Mouse (Mus musculus) CH12.LX (cell line): Measurements from ENCODE around the gene Sf3a2. TPM values are rescaled to one million over a fixed set of nuclear protein-coding genes. Genes with fewer than 3 reads are reported as not detected.

Source experiments
- DNase-seq: peaks from one replicate; pipeline ENCODE4 v3.0.0-alpha.2; 2013; ENCODE audit errors: extremely low read depth
- H3K27ac ChIP-seq: 2 replicates; pipeline ENCODE4 v1.5.1; 2012; ENCODE audit warnings: low read depth, mild to moderate bottlenecking, control low read depth, moderate library complexity; ENCODE audit not compliant: insufficient read depth
- H3K27me3 ChIP-seq: replicated peaks from 2 replicates; pipeline ENCODE3; 2012; ENCODE audit warnings: inconsistent platforms
- H3K36me3 ChIP-seq, 2 experiments: replicated peaks in 1 of 2; 2 replicates each; pipeline versions ENCODE3 to v1.6.1; 2012; ENCODE audit warnings: inconsistent platforms in 1 of 2, low read length in 1 of 2, mild to moderate bottlenecking in 1 of 2, mixed read lengths in 1 of 2, moderate library complexity in 1 of 2; ENCODE audit not compliant: control insufficient read depth in 1 of 2, insufficient read depth in 1 of 2
- H3K4me1 ChIP-seq, 2 experiments: 2 replicates each; pipeline ENCODE4 v1.6.1; 2012; ENCODE audit warnings: inconsistent platforms in 1 of 2, moderate library complexity in 1 of 2; ENCODE audit not compliant: insufficient read depth in 2 of 2, control insufficient read depth in 1 of 2
- H3K4me2 ChIP-seq: 2 replicates; pipeline ENCODE4 v1.6.1; 2012; ENCODE audit warnings: low read depth, mild to moderate bottlenecking, control low read depth; ENCODE audit not compliant: poor library complexity, insufficient read depth, severe bottlenecking
- H3K4me3 ChIP-seq, 3 experiments: fragments of 150-350 bp in 1 of 3; sonication (generic) in 1 of 3; replicated peaks in 1 of 3; 2 replicates each; pipeline versions ENCODE3 to v1.5.1; 2011 to 2012; ENCODE audit warnings: low read depth in 2 of 3, low read length in 2 of 3, mild to moderate bottlenecking in 2 of 3, moderate library complexity in 2 of 3, control low read depth in 1 of 3, improper control_type of control experiment in 1 of 3, inconsistent platforms in 1 of 3, mixed read lengths in 1 of 3; ENCODE audit not compliant: poor library complexity in 1 of 3
- H3K79me2 ChIP-seq: replicated peaks from 2 replicates; pipeline ENCODE4 v1.6.1; 2012; ENCODE audit warnings: mild to moderate bottlenecking, moderate library complexity; ENCODE audit not compliant: control insufficient read depth, poor library complexity, insufficient read depth, severe bottlenecking; ENCODE audit errors: extremely low read depth
- H3K9ac ChIP-seq: 2 replicates; pipeline ENCODE4 v1.6.1; 2012; ENCODE audit warnings: low read depth, mild to moderate bottlenecking, control low read depth, moderate library complexity; ENCODE audit not compliant: insufficient read depth
- H3K9me3 ChIP-seq: replicated peaks from 2 replicates; pipeline ENCODE3; 2012; ENCODE audit warnings: low read length, inconsistent platforms, mixed read lengths
- CHD1 ChIP-seq: IDR thresholded peaks from 2 replicates; pipeline ENCODE4 v1.6.1; 2012; ENCODE audit warnings: low read depth, low read length, improper control_type of control experiment, inconsistent platforms
- CHD2 ChIP-seq: IDR thresholded peaks from 2 replicates; pipeline ENCODE4 v1.6.1; 2011; ENCODE audit warnings: low read length, improper control_type of control experiment
- CTCF ChIP-seq, 2 experiments: IDR thresholded peaks in 1 of 2; conservative IDR thresholded peaks in 1 of 2; 2 replicates each; pipeline ENCODE4 v1.5.1; 2011 to 2012; ENCODE audit warnings: low read depth in 2 of 2, low read length in 2 of 2, improper control_type of control experiment in 1 of 2, inconsistent platforms in 1 of 2, mild to moderate bottlenecking in 1 of 2, moderate library complexity in 1 of 2
- E2F4 ChIP-seq: IDR thresholded peaks from 2 replicates; pipeline ENCODE4 v1.6.1; 2011; ENCODE audit warnings: low read depth, low read length, improper control_type of control experiment; ENCODE audit not compliant: insufficient replicate concordance
- ELF1 ChIP-seq: IDR thresholded peaks from 2 replicates; pipeline ENCODE4 v1.6.1; 2014; ENCODE audit warnings: low read depth, mild to moderate bottlenecking, inconsistent platforms, low read length, improper control_type of control experiment
- ETS1 ChIP-seq: conservative IDR thresholded peaks from 2 replicates; pipeline ENCODE4 v1.6.1; 2012; ENCODE audit warnings: low read depth, mild to moderate bottlenecking, inconsistent platforms, low read length, improper control_type of control experiment, moderate library complexity
- GABPA ChIP-seq: IDR thresholded peaks from 2 replicates; pipeline ENCODE4 v1.6.1; 2012; ENCODE audit warnings: low read depth, low read length, improper control_type of control experiment, inconsistent platforms; ENCODE audit not compliant: insufficient replicate concordance
- MAFK ChIP-seq: IDR thresholded peaks from 2 replicates; pipeline ENCODE4 v1.6.1; 2011; ENCODE audit warnings: low read length, improper control_type of control experiment; ENCODE audit not compliant: insufficient replicate concordance
- MEF2A ChIP-seq: IDR thresholded peaks from 2 replicates; pipeline ENCODE4 v1.6.1; 2014; ENCODE audit warnings: low read depth, mild to moderate bottlenecking, inconsistent platforms, low read length, improper control_type of control experiment, borderline replicate concordance
- MXI1 ChIP-seq: IDR thresholded peaks from 2 replicates; pipeline ENCODE4 v1.6.1; 2011; ENCODE audit warnings: mild to moderate bottlenecking, low read depth, low read length, improper control_type of control experiment
- NELFE ChIP-seq: IDR thresholded peaks from 2 replicates; pipeline ENCODE4 v1.6.1; 2011; ENCODE audit warnings: low read depth, low read length, improper control_type of control experiment
- NRF1 ChIP-seq: IDR thresholded peaks from 2 replicates; pipeline ENCODE4 v1.6.1; 2014; ENCODE audit warnings: low read depth, mild to moderate bottlenecking, inconsistent platforms, low read length, improper control_type of control experiment, moderate library complexity
- POLR2A ChIP-seq: IDR thresholded peaks from 2 replicates; pipeline ENCODE4 v1.6.1; 2011; ENCODE audit warnings: low read depth, mild to moderate bottlenecking, improper control_type of control experiment, low read length
- RAD21 ChIP-seq: IDR thresholded peaks from 2 replicates; pipeline ENCODE4 v1.6.1; 2011; ENCODE audit warnings: low read depth, mild to moderate bottlenecking, low read length, improper control_type of control experiment, moderate library complexity
- RCOR1 ChIP-seq: conservative IDR thresholded peaks from 2 replicates; pipeline ENCODE4 v1.6.1; 2012; ENCODE audit warnings: low read depth, mild to moderate bottlenecking, inconsistent platforms, low read length, improper control_type of control experiment
- SMC3 ChIP-seq: IDR thresholded peaks from 2 replicates; pipeline ENCODE4 v1.6.1; 2011; ENCODE audit warnings: low read depth, low read length, improper control_type of control experiment
- TCF12 ChIP-seq: IDR thresholded peaks from 2 replicates; pipeline ENCODE4 v1.6.1; 2014; ENCODE audit warnings: low read depth, mild to moderate bottlenecking, inconsistent platforms, low read length, improper control_type of control experiment
- USF1 ChIP-seq: IDR thresholded peaks from 2 replicates; pipeline ENCODE4 v1.6.1; 2014; ENCODE audit warnings: low read depth, mild to moderate bottlenecking, inconsistent platforms, low read length, improper control_type of control experiment
- ZKSCAN1 ChIP-seq: IDR thresholded peaks from 2 replicates; pipeline ENCODE4 v1.6.1; 2012; ENCODE audit warnings: low read depth, inconsistent platforms, low read length, improper control_type of control experiment, borderline replicate concordance
- dilution Hi-C: fragments of 300-500 bp; cut with MboI; formaldehyde crosslinking; loops from 2 replicates; pipeline ENCODE4 v1.14.3; 2020; ENCODE audit warnings: low sequenced_read_pairs; ENCODE audit not compliant: extremely low pct_unique_long_range_greater_than_20kb, extremely low pct_ligation_motif_present
- in situ Hi-C: fragments of 300-500 bp; cut with MboI; formaldehyde crosslinking; loops from 3 replicates; pipeline ENCODE4 v1.14.3; 2019; ENCODE audit warnings: low sequenced_read_pairs, low pct_ligation_motif_present, low pct_unique_long_range_greater_than_20kb, mixed read lengths
- polyA plus RNA-seq: library from polyadenylated mRNA; unstranded; fragments of >175 nt; gene quantifications from 2 replicates; pipeline ENCODE4 v1.2.1, GENCODE M21; 2012; ENCODE audit warnings: low read depth; ENCODE audit not compliant: insufficient read length
- total RNA-seq, 2 experiments: library from RNA; depleted of rRNA; stranded (reverse); fragments of 300-350 nt in 1 of 2; fragments of >200 nt in 1 of 2; gene quantifications; 2 replicates each; pipeline ENCODE4 v1.2.3; 2012 to 2014

Sf3a2 gene
- total and polyA plus RNA-seq, 3 experiments = 12.4 to 153 (median 29.0) TPM

- Histone ChIP-seq H3K4me1 (peaks cover 28 to 63% of the 10 kb centered on the region in 2 experiments), H3K9me3 (no peaks in the 10 kb centered on the region), H3K36me3 (peaks cover 0 to 26% of the 10 kb centered on the region in 2 experiments), H3K27ac (no peak overlapping the region), H3K4me2 (peak overlapping the region; percentile 52), H3K4me3 (peak overlapping the region; percentile 93 to 98 (median 96)), H3K27me3 (no peaks in the 10 kb centered on the region), H3K79me2 (peaks cover 59% of the 10 kb centered on the region), H3K9ac (peak overlapping the region; percentile 96)
- TF ChIP-seq ZKSCAN1 = no peak
- TF ChIP-seq MXI1 = 0 out of 2 replicates have a peak, but pooled peaks have one; percentile 33
- dilution Hi-C loops = no loop called here
- in situ Hi-C loops = no loop called here
- no peak for DNase-seq
Measured at GRCm38 (mm10) chr10:80756099-80756498, 41.9 kb upstream of the Sf3a2 start.

GRCm38 (mm10) chr10:80756509-80756908 is 41.5 kb upstream of the Sf3a2 start:
- Histone ChIP-seq H3K27me3 (no peaks in the 10 kb centered on the region), H3K9ac (peak overlapping the region; percentile 96), H3K4me1 (peaks cover 26 to 61% of the 10 kb centered on the region in 2 experiments), H3K4me2 (peak overlapping the region; percentile 52), H3K79me2 (peaks cover 63% of the 10 kb centered on the region), H3K4me3 (peak overlapping the region; percentile 93 to 98 (median 96)), H3K36me3 (peaks cover 0 to 29% of the 10 kb centered on the region in 2 experiments), H3K9me3 (no peaks in the 10 kb centered on the region), H3K27ac (no peak overlapping the region)
- dilution Hi-C loops (no loop called here), in situ Hi-C loops (no loop called here)
- DNase-seq = no peak
- TF ChIP-seq ELF1 (no peak), TCF12 (no peak), NELFE (no peak), CHD2 (no peak), ETS1 (no peak), E2F4 (no peak), RCOR1 (no peak), MEF2A (no peak)

GRCm38 (mm10) chr10:80756967-80757366 is 41.0 kb upstream of the Sf3a2 start:
- Histone ChIP-seq H3K79me2 (peaks cover 68% of the 10 kb centered on the region), H3K4me2 (peak overlapping the region; percentile 52; the same call in 1 of the 2 replicates), H3K9me3 (no peaks in the 10 kb centered on the region), H3K4me3 (peak overlapping the region in 2 of 3 experiments; percentile 93 to 98), H3K36me3 (peaks cover 0 to 33% of the 10 kb centered on the region in 2 experiments), H3K27me3 (no peaks in the 10 kb centered on the region), H3K27ac (no peak overlapping the region), H3K4me1 (peaks cover 26 to 59% of the 10 kb centered on the region in 2 experiments), H3K9ac (peak overlapping the region; percentile 96; the same call in 1 of the 2 replicates)
- dilution Hi-C loops (no loop called here), in situ Hi-C loops (no loop called here)
- DNase-seq = no peak
- no peak for TF ChIP-seq MAFK
- no peak for TF ChIP-seq NRF1
- TF ChIP-seq GABPA = no peak
- no peak for TF ChIP-seq ZKSCAN1
- TF ChIP-seq RAD21 = no peak
- no peak for TF ChIP-seq USF1
- no peak for TF ChIP-seq POLR2A
- no peak for TF ChIP-seq CTCF (conservative IDR thresholded peaks at IDR 0.05 in 1 of 2, IDR thresholded peaks at IDR 0.05 in 1 of 2; ENCODE audit: low read depth in 2 of 2, low read length in 2 of 2)
- no peak for TF ChIP-seq CHD1
- no peak for TF ChIP-seq ELF1
- no peak for TF ChIP-seq TCF12
- no peak for TF ChIP-seq MEF2A
- no peak for TF ChIP-seq SMC3
- no peak for TF ChIP-seq ETS1
